Mouse (Mus musculus): ENCODE data around the gene Gfpt1.

Gene Gfpt1

DNA sequence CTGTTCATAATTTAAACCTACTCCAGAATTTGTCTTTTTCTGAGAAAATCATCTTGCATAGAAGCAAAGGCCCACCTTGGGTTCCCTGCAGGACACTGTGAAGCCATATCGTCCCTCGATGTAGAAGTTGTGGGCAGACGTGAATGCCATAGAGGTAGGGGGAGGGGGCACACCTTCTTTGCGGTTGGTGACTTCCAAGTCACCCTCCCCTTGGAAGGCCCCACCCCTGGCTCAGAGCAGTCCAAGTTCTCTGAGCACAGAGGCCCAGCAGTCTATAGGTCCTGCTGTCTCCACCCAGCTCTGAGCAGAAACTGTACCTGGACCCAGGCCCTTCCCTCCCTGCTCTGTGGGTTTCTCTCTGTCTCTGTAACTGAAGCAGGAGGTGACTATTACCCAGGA is 59.3 kb downstream of the Gfpt1 start:
- no peak for DNase-seq

DNA sequence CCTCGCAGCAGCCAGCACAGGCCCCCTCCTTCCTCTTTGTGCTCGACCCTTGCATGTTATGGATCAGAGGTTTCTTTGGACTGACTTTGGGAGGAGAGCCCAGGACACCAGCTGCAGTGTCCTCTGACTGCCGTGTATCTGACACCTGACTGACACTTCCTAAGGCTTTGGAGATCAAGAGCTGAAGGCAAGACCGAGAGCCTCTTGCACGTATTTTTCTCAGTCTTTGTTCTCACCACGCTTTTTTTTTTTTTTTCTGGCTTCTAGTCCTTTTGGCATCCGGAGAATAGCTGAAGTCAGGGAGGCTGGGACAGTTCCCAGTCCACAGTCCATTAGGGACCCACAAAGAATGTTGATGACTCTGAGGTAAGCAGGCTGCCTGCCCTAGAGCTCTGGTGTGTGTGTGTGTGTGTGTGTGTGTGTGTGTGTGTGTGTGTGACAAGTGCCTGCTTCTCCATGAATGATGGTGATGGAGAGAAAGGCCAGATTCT is 59.8 kb downstream of the Gfpt1 start:
- DNase-seq = no peak

DNA sequence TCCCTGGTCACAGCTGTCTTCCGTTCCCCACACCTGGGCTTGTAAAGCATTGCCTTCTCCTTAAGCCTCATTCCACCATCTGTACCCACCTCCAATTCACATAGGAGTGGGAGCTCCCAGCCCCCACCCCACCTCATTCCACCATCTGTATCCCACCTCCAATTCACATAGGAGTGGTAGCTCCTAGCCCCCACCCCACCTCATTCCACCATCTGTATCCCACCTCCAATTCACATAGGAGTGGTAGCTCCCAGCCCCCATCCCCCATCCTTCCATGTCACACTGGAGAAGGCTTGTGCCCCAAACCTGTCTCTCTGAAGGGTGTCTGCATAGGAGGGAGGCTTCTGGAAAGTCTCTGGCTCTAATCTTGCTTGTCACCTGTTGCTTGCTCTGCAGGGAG is 60.7 kb downstream of the Gfpt1 start:
- no peak for DNase-seq

DNA sequence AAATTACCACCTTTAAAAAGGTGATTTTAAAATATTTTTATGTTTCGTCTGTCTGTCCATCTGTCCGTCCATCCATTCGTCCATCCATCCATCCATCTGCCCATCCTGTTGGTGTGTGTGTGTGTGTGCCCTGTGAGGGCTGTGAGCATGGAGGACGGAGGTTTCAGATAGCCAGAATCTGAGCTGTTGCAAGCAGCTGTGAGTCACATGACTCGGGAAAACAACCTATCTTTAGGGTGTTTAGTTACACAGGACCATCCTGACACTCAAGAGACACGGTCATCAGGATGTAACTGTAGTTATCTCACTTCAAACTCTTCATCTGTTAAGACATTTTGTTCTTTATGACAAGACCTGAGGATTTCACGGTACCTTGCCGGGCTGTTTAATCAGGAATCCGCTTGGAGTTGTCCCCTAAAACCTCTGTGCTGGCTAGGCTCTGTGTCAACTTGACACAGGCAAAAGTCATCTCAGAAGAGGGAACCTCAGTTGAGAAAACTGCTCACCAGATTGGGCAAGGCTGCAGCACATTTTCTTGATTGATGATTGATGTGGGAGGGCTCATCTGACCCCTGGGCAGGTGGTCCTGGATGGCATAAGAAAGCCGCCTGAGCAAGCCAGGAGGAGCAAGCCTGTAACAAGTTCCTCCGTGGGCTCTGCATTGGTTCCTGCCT is 61.6 kb downstream of the Gfpt1 start, which contains the start of gene D6Ertd527e:
Gene D6Ertd527e, plus strand, starts transcription at position 624 of the 674 bp plus-strand sequence.
- DNase-seq = no peak

DNA sequence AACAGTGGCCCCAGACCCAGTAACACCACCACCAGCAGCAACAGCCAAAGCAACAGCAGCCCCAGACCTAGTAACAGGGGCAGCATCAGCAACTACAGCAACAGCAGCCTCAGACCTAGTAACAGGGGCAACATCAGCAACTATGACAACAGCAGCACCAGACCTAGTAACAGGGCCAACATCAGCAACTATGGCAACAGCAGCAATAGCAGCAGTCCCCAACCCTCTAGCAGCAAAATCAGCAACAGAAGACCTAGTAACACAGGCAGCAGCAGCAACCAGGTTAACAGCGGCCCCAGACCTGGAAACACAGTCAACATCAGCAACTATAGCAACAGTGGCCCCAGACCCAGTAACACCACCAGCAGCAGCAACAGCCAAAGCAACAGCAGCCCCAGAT is 68.8 kb downstream of the Gfpt1 start:
- DNase-seq = no peak

DNA sequence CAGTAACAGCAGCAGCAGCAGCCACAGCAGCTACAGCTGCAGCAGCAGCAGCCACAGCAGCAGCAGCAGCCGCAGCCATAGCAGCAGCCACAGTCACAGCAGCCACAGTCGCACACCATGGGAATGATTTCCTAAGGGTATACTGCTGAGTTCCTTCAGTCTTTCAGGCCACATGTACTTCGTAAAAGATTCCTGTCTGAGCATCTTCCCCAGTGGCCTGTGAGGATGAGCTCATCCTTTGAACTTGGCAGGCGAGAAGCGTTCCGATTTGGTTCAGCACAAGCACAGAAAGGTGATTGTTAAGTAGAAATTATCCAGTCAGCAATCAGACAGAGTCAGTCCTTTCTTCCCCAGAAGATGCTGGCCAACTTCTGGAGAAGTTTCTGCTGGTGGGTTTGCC is 69.5 kb downstream of the Gfpt1 start:
- no peak for DNase-seq

DNA sequence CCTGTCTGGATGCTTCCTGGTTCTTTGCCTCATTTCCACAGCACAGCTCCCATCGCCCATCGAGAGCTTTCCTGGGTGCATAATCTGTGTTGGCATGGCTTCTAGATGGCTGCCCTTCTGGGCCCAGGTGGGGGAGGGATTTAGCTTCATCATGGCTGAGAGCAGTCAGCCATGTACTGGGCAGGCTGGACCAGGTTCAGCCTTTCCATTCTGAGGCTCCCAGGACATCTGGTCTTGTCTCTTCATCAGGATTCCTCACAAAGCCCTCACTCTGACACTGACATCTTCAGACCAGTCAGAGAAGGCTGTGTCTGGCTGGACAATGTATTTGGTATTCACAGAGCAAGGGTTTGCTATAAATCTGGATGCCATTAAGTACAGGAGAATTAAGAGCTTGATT is 73.3 kb downstream of the Gfpt1 start:
- DNase-seq = no peak

DNA sequence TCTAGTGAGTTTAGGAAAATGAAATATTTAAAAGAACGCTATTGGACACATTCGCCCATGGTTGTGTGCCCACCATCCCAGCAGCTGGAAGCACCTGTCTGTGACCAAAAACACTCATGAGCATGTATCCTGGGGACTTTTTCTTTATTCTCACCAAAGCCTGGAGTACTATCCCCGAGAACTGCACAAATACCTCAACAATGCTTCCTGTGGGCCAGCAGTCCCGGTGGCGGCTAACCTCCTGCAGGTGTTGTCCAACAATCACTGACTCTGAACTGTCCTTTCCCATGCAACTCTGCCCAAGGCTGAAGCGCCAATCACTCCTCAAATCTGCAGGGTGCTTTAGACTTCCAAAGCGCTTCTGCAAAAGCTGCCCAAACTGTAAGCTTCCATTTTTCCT is 74.0 kb downstream of the Gfpt1 start:
- DNase-seq = no peak

DNA sequence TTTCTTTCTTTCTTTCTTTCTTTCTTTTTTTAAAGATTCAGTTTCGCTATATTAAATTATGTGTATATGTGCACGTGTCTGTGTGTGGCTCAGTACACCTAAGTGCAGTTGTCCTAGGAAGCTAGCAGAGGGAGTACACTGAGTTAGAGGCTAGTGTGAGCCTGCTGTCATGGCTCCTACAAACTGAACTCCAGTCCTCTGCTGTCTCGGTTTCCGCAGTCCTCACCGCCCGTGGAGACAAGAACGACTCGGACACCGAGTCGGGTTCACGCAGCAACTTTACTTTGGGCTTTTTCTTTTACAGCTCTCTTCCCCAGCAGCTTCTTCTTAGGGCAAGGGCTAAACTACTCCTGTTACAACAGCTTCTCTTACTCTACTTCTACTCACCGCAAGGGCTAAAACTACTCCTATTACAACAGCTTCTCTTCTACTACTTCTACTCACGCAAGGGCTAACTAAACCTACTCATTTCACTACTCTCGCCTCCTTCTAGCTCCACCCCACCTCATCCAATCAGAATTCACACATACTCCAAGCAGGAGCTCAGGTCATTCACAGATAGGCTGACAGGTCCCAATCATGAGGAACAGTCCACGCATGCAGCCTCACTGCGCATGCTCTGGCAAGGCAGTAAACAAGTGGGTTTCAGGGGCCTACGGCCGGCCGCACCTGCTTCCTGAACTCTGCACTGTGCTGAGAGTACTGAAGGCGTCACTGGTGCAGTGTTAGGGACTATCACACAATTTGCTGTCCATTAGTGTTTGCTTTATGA is 76.6 kb downstream of the Gfpt1 start:
- DNase-seq = no peak

DNA sequence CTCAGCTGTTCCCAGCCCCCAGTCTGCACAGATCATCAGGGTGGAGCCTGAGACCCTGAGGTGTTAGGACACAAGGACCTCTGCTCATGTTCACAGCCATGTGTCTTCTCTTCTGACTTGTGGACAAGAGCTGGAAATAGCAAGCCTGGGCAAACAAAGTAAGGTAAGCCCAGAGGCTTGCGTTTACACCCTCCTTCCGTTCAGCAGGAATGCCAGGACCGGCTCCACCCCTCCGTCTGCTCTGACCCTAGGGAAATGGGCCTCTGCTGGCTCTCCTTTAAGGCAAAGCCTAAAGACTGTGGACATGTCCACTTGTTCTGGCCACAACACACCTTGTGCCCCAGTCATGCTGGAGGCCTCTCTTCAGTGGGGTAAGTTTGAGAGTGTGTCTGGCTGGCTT is 77.3 kb downstream of the Gfpt1 start:
- no peak for DNase-seq

DNA sequence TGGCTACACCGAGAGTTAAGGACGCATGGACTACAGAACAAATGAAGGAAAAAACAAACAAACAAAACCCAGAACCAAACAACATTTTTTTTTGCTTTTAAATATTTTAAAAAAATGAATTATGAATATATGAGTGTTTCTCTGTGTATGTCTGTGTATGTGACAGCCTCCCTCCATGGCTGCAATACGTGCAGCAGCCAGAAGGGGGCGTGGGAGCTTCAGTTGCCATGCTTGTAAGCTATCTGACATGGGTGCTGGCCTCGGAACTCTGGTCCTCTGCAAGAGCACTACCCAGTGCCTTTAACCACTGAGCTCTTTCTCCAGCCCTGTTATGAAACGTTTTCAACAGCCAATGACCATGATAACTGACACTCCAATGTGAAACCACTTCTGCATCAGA is 78.0 kb downstream of the Gfpt1 start:
- no peak for DNase-seq

DNA sequence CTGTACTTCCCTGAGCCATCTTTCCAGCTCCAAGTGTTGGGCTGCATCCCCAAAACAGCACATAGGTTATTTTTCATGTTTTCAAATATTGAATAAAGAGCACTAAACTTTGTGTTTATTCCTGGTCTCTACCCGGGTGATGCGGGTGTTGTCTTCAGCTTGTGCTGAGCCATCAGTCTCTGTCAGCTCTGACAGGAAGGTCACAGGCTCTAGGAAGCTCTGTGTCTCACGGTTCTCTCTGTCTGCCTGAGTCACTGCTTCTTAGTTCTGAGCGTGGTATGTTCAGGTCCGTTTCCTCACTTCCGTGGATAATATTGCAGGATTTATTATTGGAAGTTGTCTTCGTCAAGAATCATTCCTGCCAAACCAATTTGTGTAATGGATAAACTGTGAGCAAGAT is 79.3 kb downstream of the Gfpt1 start:
- no peak for DNase-seq

DNA sequence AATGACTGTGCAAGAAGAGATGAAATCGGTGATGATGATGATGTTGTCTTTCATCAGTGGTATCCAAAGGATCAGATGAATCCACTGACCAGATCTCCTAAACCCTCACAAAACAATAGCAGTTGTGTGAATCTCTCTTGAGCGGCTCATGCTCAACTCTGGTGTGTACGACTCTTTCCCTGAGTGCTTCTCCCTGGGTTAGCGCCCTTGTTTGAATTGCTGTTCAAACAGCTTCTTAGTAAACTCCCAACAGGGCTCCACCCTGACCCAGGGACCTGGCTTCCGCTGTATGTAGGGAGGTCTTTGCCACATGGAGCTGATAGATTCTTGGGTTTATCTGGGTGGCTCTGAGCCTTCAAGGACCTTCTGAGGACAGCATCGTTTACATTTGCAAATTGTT is 80.8 kb downstream of the Gfpt1 start:
- DNase-seq = no peak

DNA sequence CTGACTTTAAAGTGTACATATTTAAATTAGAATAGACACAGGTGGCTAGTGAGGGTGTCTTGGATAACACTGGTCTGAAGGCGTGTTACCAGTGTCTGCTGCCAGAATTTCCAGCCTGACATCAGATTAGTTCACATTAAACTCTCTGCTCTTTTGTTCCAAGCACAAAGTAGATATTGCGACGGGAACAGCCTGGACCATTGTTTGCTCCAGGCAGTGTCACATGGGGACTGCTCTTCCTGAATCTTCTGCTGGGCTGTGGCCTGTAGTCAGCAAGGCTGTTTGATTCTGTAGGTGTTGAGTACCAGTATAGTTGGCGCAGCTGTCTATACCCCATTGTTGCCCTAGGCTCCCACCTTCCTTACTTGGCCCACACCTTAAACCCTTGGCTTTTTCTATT is 81.3 kb downstream of the Gfpt1 start:
- no peak for DNase-seq

DNA sequence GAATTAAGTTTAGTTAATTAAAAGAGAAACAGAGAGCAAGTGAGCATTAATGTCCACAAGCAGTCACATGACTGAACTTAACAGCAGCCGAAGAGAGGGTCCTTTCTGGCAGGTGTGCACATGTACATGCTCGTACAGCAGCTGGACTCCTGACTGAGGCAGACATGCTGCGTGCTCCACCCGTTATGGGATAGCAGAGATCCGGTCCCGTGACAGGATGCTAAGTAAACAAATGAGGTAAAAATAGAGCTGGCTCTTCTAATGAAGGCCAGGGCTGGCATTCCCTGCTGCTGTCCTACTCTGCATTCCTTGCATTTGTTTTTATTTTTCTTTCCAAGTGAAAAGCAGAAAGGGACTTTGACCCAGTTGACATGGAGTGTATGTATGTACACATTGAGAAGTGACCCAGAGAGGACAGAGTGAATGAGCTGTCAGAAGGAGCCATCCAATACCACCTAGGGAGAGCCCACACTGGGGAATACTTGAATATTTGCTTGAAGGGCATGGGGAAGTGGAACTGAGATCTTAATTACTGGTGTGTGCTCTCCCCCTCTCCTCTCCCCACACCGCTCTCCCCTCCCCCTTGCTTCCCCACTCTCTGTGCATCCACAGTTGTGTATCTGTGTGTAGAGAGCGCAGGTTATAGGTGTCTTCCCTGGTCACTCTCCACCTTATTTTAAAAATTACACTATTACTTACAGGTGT is 84.6 kb downstream of the Gfpt1 start:
- no peak for DNase-seq

DNA sequence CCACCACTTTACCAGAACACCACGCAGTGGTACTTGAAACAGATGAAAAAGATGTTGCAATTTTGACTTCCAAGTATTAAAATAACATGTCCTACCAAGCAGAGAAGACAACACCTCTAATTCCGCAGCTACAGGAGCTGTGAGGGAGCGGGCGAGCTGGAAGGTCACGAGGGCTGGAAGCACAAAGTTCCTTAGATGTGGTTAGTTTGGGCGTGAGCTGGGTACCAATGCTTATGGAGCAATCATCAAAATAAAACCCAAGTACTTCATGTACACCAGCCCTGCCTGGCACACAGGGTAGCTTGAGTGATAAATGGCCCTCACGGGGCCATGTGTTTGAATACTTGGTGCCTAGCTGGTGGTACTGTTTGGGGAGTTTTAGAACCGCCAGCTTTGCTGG is 87.2 kb downstream of the Gfpt1 start:
- DNase-seq = no peak

DNA sequence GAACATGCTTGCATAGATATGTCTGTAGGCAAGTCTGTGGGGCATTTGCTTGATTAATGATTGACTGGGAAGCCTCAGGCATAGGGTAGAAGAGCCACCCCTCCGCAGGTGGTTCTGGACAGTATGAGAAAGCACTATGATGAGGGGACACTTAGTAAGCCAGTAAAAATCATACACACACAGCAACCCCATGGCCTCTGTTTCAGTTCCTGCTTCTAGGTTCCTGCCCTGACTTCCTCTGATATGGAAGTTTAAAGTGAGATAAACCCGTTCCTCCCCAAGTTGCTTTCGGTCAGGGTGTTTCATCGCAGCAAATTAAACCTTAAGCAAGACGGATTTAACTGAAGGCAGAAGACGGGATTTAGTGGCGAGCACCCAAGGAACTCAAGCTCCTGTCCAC is 88.0 kb downstream of the Gfpt1 start:
- no peak for DNase-seq

DNA sequence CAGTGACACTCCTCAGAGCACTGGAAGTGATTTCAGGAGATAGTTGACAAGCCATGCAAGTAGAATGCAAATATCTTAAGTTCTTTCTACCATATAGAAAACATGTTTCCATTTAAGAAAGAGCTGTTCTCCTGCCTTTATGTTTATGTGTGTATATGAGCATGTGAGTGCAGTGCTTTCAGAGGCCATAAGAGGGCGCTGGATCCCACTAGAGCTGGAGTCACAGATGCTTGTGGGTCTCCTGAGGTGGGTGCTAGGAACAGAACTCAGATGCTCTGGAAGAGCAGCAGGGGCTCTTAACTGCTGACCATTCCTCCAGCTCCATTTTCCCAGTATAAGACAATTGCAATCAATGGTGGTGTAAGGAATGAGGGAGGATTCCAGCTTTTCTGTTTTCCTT is 88.4 kb downstream of the Gfpt1 start:
- DNase-seq = no peak

DNA sequence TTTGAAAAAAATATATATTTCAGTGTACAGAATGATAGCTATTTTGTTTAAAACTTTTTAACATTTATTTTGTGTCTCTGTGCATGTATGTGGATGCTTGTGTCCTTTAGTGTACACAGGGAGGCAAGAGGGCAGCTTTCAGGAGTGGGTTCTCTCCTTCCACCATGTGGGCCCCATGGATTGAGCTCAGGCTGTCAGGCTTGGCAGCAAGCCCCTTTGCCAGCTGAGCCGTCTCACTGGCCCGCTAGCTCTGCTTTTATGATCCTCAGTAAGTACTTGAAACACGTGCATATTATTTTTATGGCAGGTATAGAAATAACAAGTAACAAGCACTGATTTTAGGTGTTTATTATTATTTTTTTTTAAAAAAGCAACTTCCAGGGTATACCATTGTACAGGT is 90.9 kb downstream of the Gfpt1 start:
- DNase-seq = no peak

DNA sequence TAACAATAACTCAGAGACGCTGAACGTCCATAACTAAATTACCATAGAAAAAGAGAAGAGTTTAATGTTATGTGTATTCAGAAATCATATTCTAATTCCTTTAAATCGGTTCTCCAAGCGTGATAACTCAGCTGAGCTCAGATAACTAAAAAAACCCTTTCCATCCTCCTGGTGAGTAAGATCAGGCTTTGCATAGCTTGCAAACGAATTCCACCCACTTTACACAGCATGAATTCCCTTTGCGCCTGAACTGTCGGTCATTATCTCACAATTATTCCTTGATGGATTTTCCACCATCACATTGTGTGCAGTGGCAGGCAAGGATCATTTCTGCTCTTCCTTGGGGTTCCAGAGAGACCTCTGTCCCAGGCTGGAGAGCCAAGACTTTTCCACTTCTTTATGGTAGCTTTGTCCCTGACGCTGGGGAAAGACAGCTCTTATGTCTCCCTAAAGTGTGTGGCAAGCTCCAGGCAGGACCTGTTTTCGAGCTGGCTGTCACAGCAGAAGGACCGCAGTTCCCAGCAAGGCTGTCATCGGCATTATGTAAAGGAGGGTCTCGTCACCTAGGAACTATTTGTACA is 91.4 kb downstream of the Gfpt1 start:
- no peak for DNase-seq

DNA sequence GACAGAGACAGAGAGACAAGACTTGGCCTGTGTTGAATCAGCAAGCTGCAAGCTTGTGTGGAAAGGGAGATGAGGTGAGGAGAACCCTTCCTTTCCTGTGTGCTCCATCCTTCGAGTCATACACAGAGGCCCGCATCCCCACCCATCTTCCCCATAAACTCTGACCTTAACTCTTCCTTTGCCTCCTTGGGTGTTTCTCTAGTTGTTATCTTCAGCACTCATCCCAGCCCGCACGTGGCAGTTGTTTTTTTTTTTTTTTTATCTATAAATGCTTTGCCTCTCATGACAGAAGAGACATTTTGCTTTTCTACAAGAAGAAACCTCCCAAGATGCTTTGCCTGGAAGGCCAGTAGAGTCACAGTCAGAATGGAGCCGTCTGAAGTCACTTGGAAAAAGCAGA is 95.8 kb downstream of the Gfpt1 start:
- DNase-seq = no peak

DNA sequence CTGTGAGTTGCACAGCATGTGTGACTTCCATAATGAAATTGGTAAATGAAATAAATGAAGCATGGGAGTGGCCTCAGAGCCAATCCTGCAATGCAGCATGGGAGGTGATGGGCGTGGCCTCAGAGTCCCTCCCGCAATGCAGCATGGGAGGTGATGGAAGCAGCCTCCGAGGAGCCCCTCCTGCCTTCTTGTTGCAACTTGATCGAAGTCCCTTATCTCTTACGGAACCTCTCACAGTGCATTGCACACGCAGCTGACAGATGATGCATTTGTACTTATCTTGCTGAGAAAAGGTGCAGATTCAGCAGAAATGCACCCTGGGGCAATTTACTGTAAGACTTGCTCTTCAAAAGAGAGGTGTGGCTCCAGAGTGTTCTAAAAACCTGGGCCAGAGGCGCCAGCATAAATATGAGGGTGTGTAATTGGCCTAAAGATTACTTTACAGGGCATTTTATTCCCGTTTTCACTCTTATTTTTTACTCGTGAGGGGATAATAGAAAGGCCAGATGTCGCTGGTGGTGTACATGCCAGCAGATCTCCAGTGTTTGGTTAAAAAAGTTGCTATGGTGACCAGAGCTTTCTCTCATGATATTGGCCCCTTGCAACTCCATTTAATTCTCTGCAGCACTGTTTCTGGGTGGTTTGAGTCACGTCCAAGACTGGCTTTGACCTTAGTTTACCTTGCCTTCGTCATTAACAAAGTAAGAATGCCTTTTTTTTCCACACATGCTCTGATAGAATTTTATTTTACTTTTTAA is 97.3 kb downstream of the Gfpt1 start:
- DNase-seq = no peak

Data from retina, postnatal 1 day (tissue).